Mouse (Mus musculus): Measurements from ENCODE around the gene Adgrd1. TPM values are rescaled to one million over a fixed set of nuclear protein-coding genes. Genes with fewer than 3 reads are reported as not detected.

Gene Adgrd1
- polyA plus RNA-seq, 1 experiment from 2014 or later: 2.4 TPM

DNA sequence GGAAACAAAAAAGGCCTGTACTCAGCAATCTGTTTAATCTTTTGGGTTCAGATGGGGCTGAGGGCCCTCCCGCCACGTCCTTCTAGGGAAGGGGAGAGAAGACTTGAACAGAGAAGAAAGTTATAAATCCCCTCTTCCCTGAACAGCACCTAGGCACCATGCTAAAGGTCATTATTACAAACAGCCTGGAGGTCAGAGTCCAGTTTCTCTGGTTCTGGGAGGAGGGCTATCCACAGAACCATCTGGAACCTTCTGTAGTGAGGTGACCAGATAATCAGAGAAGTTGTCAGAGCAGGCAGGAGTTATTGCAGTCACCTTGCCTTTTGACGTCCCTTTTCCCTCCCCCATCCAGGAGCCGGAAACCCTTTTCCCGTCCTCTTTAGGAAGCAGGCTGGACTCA lies 2.3 kb upstream of the Adgrd1 start:
- ATAC-seq (replicated peaks; ENCODE audit: insufficient number of reproducible peaks, insufficient read depth, low FRiP score, low read depth): no peak
- no peaks in the 10 kb centered on the region for H3K36me3 ChIP-seq
- H3K4me3 ChIP-seq: no peak overlapping the region
- H3K9ac ChIP-seq: no peak overlapping the region
- no peak overlapping the region for H3K4me2 ChIP-seq
- H3K27me3 ChIP-seq: no peaks in the 10 kb centered on the region
- peaks cover 9% of the 10 kb centered on the region for H3K4me1 ChIP-seq (replicated peaks)
- no peaks in the 10 kb centered on the region for H3K9me3 ChIP-seq (replicated peaks)
- H3K27ac ChIP-seq: no peak overlapping the region
- WGBS: 52% methylated on average over 5 of the region's 5 CpGs

DNA sequence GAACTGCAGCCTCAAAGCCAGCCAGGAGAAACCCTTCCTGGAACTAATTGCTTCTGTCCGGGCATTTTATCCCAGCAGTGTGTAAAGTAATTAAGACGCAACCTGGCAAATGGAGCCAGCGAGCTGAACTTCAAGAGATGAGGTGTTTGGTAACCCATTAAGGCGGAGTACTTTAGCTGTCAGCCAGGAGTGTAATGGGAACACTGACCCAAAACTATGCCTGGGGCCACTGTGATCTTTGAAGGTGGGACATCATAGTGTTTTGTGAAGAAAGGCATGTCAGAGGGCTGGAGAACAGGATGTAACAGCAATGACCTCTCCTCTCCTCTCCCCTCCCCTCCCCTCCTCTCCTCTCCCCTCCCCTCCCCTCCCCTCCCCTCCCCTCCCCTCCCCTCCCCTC lies 7.5 kb downstream of the Adgrd1 start:
- H3K4me1 ChIP-seq (replicated peaks): no peaks in the 10 kb centered on the region
- no peak overlapping the region for H3K27ac ChIP-seq
- no peak overlapping the region for H3K9ac ChIP-seq
- H3K27me3 ChIP-seq: no peaks in the 10 kb centered on the region; the same call in 1 of the 2 replicates
- H3K4me2 ChIP-seq: no peak overlapping the region
- H3K4me3 ChIP-seq: no peak overlapping the region
- WGBS: 65% methylated on average over 4 of the region's 4 CpGs
- no peaks in the 10 kb centered on the region for H3K36me3 ChIP-seq
- no peaks in the 10 kb centered on the region for H3K9me3 ChIP-seq (replicated peaks)
- ATAC-seq (replicated peaks; ENCODE audit: insufficient number of reproducible peaks, insufficient read depth, low FRiP score, low read depth): no peak

- H3K36me3 ChIP-seq: no peaks in the 10 kb centered on the region
- H3K27me3 ChIP-seq: no peaks in the 10 kb centered on the region; the same call in 1 of the 2 replicates
- WGBS: 72% methylated on average over 8 of the region's 8 CpGs
- H3K9ac ChIP-seq: no peak overlapping the region
- no peak for ATAC-seq (replicated peaks; ENCODE audit: insufficient number of reproducible peaks, insufficient read depth, low FRiP score, low read depth)
- no peak overlapping the region for H3K27ac ChIP-seq
- no peak overlapping the region for H3K4me2 ChIP-seq
- H3K9me3 ChIP-seq (replicated peaks): no peaks in the 10 kb centered on the region
- no peak overlapping the region for H3K4me3 ChIP-seq
- no peaks in the 10 kb centered on the region for H3K4me1 ChIP-seq (replicated peaks)
Measured at GRCm38 (mm10) chr5:129111729-129112128, 15.2 kb downstream of the Adgrd1 start.

DNA sequence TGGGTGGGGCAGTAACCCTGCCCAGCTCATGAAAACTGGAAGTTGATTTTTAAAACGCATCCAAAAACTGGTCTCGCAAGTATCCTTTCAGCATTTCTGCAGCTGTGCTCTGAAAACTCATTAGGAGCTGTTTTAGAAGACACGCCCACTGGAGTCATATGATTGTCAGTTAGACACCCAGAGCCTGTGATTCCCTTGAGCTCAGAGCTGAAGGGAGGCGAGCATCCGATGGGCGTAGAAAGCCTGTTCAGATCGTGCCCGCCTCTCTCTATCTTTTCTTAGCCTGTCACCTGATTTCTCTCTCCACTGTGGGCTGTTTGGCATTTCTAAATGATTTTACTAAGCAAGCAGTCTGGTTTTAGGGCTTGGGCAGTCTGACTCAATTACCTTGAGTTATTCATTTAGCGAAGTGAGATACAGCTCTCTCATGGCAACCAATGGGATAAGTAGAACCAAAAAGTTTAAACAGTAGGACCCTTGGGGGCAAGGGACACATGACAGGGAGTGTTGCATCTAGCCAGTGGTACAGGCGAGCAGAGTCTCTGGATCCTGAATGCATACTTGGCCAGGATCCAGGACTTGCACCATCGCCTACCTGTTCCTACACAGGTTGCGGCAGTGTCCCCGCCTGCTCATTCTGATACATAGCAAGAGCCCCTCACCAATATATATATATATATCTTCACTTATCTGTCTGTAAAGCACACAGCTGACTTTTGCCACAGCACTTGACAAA lies 17.4 kb downstream of the Adgrd1 start:
- Histone ChIP-seq H3K4me2 (no peak overlapping the region), H3K27me3 (no peaks in the 10 kb centered on the region), H3K4me3 (no peak overlapping the region), H3K9me3 (replicated peaks) (no peaks in the 10 kb centered on the region), H3K27ac (no peak overlapping the region), H3K9ac (no peak overlapping the region), H3K4me1 (replicated peaks) (no peaks in the 10 kb centered on the region), H3K36me3 (no peaks in the 10 kb centered on the region)
- 64% methylated on average over 13 of the region's 13 CpGs for WGBS
- no peak for ATAC-seq (replicated peaks; ENCODE audit: insufficient number of reproducible peaks, insufficient read depth, low FRiP score, low read depth)

- no peak overlapping the region for H3K4me3 ChIP-seq
- no peaks in the 10 kb centered on the region for H3K36me3 ChIP-seq
- 69% methylated on average over 8 of the region's 8 CpGs for WGBS
- no peaks in the 10 kb centered on the region for H3K27me3 ChIP-seq
- no peaks in the 10 kb centered on the region for H3K4me1 ChIP-seq (replicated peaks)
- no peak overlapping the region for H3K9ac ChIP-seq
- no peaks in the 10 kb centered on the region for H3K9me3 ChIP-seq (replicated peaks)
- H3K27ac ChIP-seq: no peak overlapping the region
- H3K4me2 ChIP-seq: no peak overlapping the region
- no peak for ATAC-seq (replicated peaks; ENCODE audit: insufficient number of reproducible peaks, insufficient read depth, low FRiP score, low read depth)
Measured at GRCm38 (mm10) chr5:129116299-129116698, 19.7 kb downstream of the Adgrd1 start.

GRCm38 (mm10) chr5:129117593-129118113 lies 21.1 kb downstream of the Adgrd1 start:
- 82% methylated on average over 4 of the region's 4 CpGs for WGBS
- no peaks in the 10 kb centered on the region for H3K4me1 ChIP-seq (replicated peaks)
- H3K4me3 ChIP-seq: no peak overlapping the region
- no peak overlapping the region for H3K9ac ChIP-seq
- H3K27ac ChIP-seq: no peak overlapping the region
- no peaks in the 10 kb centered on the region for H3K27me3 ChIP-seq
- no peak for ATAC-seq (replicated peaks; ENCODE audit: insufficient number of reproducible peaks, insufficient read depth, low FRiP score, low read depth)
- H3K36me3 ChIP-seq: no peaks in the 10 kb centered on the region
- H3K4me2 ChIP-seq: no peak overlapping the region
- no peaks in the 10 kb centered on the region for H3K9me3 ChIP-seq (replicated peaks)

DNA sequence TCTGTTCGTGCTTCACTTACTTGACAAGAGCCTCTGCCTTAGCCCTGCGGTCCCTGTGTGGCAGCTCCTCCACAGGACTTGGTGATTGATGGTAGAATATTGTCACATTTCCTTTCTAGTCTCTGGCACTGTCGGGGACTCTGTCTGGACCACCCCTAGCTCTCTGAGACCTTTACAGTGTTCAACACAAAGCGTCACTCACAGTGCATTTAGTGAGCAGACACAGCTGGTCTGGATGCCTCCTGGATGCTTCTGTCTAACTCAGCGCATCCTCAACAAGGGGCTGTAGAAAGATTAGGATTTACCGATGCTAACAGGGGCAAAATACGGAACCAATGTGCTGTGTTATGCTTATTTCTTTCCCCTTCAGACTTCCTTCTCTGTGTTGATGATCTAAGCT lies 22.0 kb downstream of the Adgrd1 start:
- no peaks in the 10 kb centered on the region for H3K9me3 ChIP-seq (replicated peaks)
- H3K9ac ChIP-seq: no peak overlapping the region
- no peaks in the 10 kb centered on the region for H3K4me1 ChIP-seq (replicated peaks)
- H3K4me2 ChIP-seq: no peak overlapping the region
- no peak overlapping the region for H3K27ac ChIP-seq
- H3K4me3 ChIP-seq: no peak overlapping the region
- 49% methylated on average over 7 of the region's 7 CpGs for WGBS
- no peak for ATAC-seq (replicated peaks; ENCODE audit: insufficient number of reproducible peaks, insufficient read depth, low FRiP score, low read depth)
- H3K27me3 ChIP-seq: no peaks in the 10 kb centered on the region
- H3K36me3 ChIP-seq: no peaks in the 10 kb centered on the region

- Histone ChIP-seq H3K27ac (no peak overlapping the region), H3K4me1 (replicated peaks) (no peaks in the 10 kb centered on the region), H3K27me3 (no peaks in the 10 kb centered on the region), H3K4me3 (no peak overlapping the region), H3K9me3 (replicated peaks) (no peaks in the 10 kb centered on the region), H3K4me2 (no peak overlapping the region), H3K36me3 (no peaks in the 10 kb centered on the region), H3K9ac (no peak overlapping the region)
- 65% methylated on average over 4 of the region's 4 CpGs for WGBS
- ATAC-seq (replicated peaks; ENCODE audit: insufficient number of reproducible peaks, insufficient read depth, low FRiP score, low read depth): no peak
Measured at GRCm38 (mm10) chr5:129119146-129119545, 22.6 kb downstream of the Adgrd1 start.

DNA sequence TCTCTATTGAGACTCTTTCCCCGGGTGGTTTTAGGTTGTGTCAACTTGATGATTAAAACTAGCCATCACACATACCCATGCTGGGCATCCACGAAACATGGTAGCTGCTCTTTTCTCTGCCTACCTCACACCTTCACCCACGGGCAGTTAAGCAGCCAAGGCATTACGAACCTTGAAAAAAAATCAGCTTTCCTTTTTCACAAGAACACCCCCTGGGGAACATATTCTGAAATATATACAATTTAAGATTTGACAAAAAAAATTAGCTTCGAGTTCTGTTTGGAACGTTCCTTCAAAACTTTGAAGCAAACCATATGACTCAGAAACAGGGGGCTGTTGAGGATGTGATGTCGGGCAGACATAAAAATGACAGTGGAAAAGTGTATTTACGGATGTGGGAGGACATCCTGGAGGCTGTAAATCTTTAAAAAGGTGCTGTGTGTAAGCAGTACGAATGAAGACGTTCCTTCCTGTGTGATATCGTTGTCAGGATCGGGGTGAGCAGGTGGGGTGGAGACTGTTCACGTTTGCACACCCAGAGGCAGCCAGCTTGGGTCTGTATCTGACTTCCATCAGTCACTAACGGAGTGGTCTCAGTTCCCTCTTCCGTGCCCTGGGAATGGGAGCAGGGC lies 25.2 kb downstream of the Adgrd1 start:
- no peak for ATAC-seq (replicated peaks; ENCODE audit: insufficient number of reproducible peaks, insufficient read depth, low FRiP score, low read depth)
- Histone ChIP-seq H3K27ac (no peak overlapping the region), H3K4me3 (no peak overlapping the region), H3K9ac (no peak overlapping the region), H3K36me3 (no peaks in the 10 kb centered on the region), H3K27me3 (no peaks in the 10 kb centered on the region), H3K4me1 (replicated peaks) (no peaks in the 10 kb centered on the region), H3K4me2 (no peak overlapping the region), H3K9me3 (replicated peaks) (no peaks in the 10 kb centered on the region)
- 80% methylated on average over 15 of the region's 15 CpGs for WGBS

- Histone ChIP-seq H3K36me3 (no peaks in the 10 kb centered on the region), H3K27me3 (no peaks in the 10 kb centered on the region), H3K4me1 (replicated peaks) (no peaks in the 10 kb centered on the region), H3K4me2 (no peak overlapping the region), H3K9me3 (replicated peaks) (no peaks in the 10 kb centered on the region), H3K27ac (no peak overlapping the region), H3K9ac (no peak overlapping the region), H3K4me3 (no peak overlapping the region)
- no peak for ATAC-seq (replicated peaks; ENCODE audit: insufficient number of reproducible peaks, insufficient read depth, low FRiP score, low read depth)
- 78% methylated on average over 7 of the region's 7 CpGs for WGBS
Measured at GRCm38 (mm10) chr5:129122491-129122890, 25.9 kb downstream of the Adgrd1 start.

- Histone ChIP-seq H3K27me3 (no peaks in the 10 kb centered on the region), H3K4me1 (replicated peaks) (no peaks in the 10 kb centered on the region), H3K4me3 (no peak overlapping the region), H3K4me2 (no peak overlapping the region), H3K27ac (no peak overlapping the region), H3K9ac (no peak overlapping the region), H3K36me3 (no peaks in the 10 kb centered on the region), H3K9me3 (replicated peaks) (no peaks in the 10 kb centered on the region)
- ATAC-seq (replicated peaks; ENCODE audit: insufficient number of reproducible peaks, insufficient read depth, low FRiP score, low read depth): no peak
- 51% methylated on average over 11 of the region's 11 CpGs for WGBS
Measured at GRCm38 (mm10) chr5:129124070-129124828, 27.7 kb downstream of the Adgrd1 start.

Data from heart, embryonic 15.5 days (tissue).